Mouse (Mus musculus): ENCODE measurements around the gene Pik3c2a. TPM values are rescaled to one million over a fixed set of nuclear protein-coding genes. Genes with fewer than 3 reads are reported as not detected.

Gene Pik3c2a
- polyA plus RNA-seq, 1 experiment from 2014 or later: 21.5 TPM

GRCm38 (mm10) chr7:116458985-116459441, 15.8 kb upstream of the Pik3c2a start:
- no peak overlapping the region for H3K27ac ChIP-seq (replicated peaks; ENCODE audit: low read depth, low read length)
- no peak overlapping the region for H3K4me2 ChIP-seq (ENCODE audit: low read depth, low read length)
- DNase-seq (ENCODE audit: low spot score) (peak; percentile 36), ATAC-seq (ENCODE audit: low read depth) (0 out of 2 replicates have a peak, but pooled peaks have one; percentile 30)
- no peak overlapping the region for H3K4me3 ChIP-seq (ENCODE audit: low read depth, low read length)
- no peaks in the 10 kb centered on the region for H3K36me3 ChIP-seq (ENCODE audit: control insufficient read depth, insufficient read depth, low read length)
- H3K27me3 ChIP-seq (replicated peaks; ENCODE audit: control insufficient read depth, insufficient read depth, low read length): no peaks in the 10 kb centered on the region
- 27% methylated on average over 3 of the region's 3 CpGs for WGBS
- H3K9ac ChIP-seq (ENCODE audit: low read depth, low read length): no peak overlapping the region
- 0 out of 2 replicates have a peak, but pooled peaks cover 5% of the 10 kb centered on the region for H3K4me1 ChIP-seq (ENCODE audit: control insufficient read depth, insufficient read depth, low read length)
- no peaks in the 10 kb centered on the region for H3K9me3 ChIP-seq (ENCODE audit: control insufficient read depth, low read length)

DNA sequence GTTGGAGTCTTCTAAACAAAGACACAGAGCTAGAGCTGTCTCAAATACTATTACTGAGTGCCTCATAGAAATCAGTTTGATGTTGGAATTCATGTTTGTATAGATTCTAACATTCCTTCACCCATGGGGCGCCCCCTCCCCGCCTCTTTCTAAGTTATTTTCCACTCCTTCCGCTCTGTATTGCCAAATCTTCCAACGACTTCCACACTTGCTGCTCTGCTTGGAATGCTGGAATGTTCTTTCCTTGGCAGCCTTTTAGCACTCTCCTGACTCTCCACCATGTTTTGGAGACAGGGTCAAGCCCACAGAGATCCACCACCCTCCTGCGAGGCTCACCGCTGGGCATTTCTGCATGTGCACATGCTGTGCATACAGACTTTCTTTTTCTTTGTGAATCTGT, 14.1 kb upstream of the Pik3c2a start:
- H3K4me3 ChIP-seq (ENCODE audit: low read depth, low read length): no peak overlapping the region
- 0 out of 2 replicates have a peak, but pooled peaks cover 5% of the 10 kb centered on the region for H3K4me1 ChIP-seq (ENCODE audit: control insufficient read depth, insufficient read depth, low read length)
- DNase-seq (ENCODE audit: low spot score) (peak; percentile 34), ATAC-seq (ENCODE audit: low read depth) (no peak)
- WGBS: 66% methylated on average over 6 of the region's 6 CpGs
- H3K27me3 ChIP-seq (replicated peaks; ENCODE audit: control insufficient read depth, insufficient read depth, low read length): no peaks in the 10 kb centered on the region
- no peak overlapping the region for H3K9ac ChIP-seq (ENCODE audit: low read depth, low read length)
- no peak overlapping the region for H3K27ac ChIP-seq (replicated peaks; ENCODE audit: low read depth, low read length)
- H3K36me3 ChIP-seq (ENCODE audit: control insufficient read depth, insufficient read depth, low read length): no peaks in the 10 kb centered on the region
- H3K9me3 ChIP-seq (ENCODE audit: control insufficient read depth, low read length): no peaks in the 10 kb centered on the region
- no peak overlapping the region for H3K4me2 ChIP-seq (ENCODE audit: low read depth, low read length)

- Histone ChIP-seq H3K4me1 (ENCODE audit: control insufficient read depth, insufficient read depth, low read length) (0 out of 2 replicates have a peak, but pooled peaks cover 5% of the 10 kb centered on the region), H3K9me3 (ENCODE audit: control insufficient read depth, low read length) (no peaks in the 10 kb centered on the region), H3K4me3 (ENCODE audit: low read depth, low read length) (no peak overlapping the region), H3K4me2 (ENCODE audit: low read depth, low read length) (no peak overlapping the region), H3K27ac (replicated peaks; ENCODE audit: low read depth, low read length) (no peak overlapping the region), H3K9ac (ENCODE audit: low read depth, low read length) (no peak overlapping the region), H3K27me3 (replicated peaks; ENCODE audit: control insufficient read depth, insufficient read depth, low read length) (no peaks in the 10 kb centered on the region), H3K36me3 (ENCODE audit: control insufficient read depth, insufficient read depth, low read length) (no peaks in the 10 kb centered on the region)
- 66% methylated on average over 4 of the region's 4 CpGs for WGBS
- ATAC-seq (ENCODE audit: low read depth): no peak
- no peak for DNase-seq (ENCODE audit: low spot score)
Observed at GRCm38 (mm10) chr7:116456964-116457363, 13.7 kb upstream of the Pik3c2a start.

DNA sequence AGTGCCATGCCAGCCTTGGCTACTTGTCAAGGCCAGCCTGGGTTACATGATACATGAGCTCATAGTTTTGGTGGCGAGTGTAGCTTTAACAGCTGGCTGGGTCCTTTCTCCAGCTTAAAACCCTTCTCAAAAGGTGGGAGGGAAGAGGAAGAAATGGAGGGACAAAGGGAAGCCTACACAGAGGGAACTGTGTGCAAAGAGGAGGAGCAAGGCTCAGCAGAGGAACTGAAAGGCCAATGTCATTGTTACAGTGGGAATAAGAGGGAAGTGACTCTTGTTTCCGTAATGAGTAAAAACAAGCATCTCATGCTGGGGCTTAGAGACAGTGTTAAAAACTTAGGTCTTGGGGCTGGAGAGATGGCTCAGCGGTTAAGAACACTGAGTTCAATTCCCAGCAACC, 3.4 kb upstream of the Pik3c2a start:
- Histone ChIP-seq H3K4me2 (ENCODE audit: low read depth, low read length) (no peak overlapping the region), H3K27ac (replicated peaks; ENCODE audit: low read depth, low read length) (no peak overlapping the region), H3K27me3 (replicated peaks; ENCODE audit: control insufficient read depth, insufficient read depth, low read length) (no peaks in the 10 kb centered on the region), H3K4me1 (ENCODE audit: control insufficient read depth, insufficient read depth, low read length) (peaks cover 18% of the 10 kb centered on the region), H3K36me3 (ENCODE audit: control insufficient read depth, insufficient read depth, low read length) (no peaks in the 10 kb centered on the region), H3K9ac (ENCODE audit: low read depth, low read length) (no peak overlapping the region), H3K9me3 (ENCODE audit: control insufficient read depth, low read length) (no peaks in the 10 kb centered on the region), H3K4me3 (ENCODE audit: low read depth, low read length) (no peak overlapping the region)
- WGBS: 79% methylated on average over 3 of the region's 3 CpGs
- no peak for DNase-seq (ENCODE audit: low spot score)
- ATAC-seq (ENCODE audit: low read depth): no peak

GRCm38 (mm10) chr7:116444326-116444809, 1.1 kb upstream of the Pik3c2a start:
- Histone ChIP-seq H3K4me1 (ENCODE audit: control insufficient read depth, insufficient read depth, low read length) (peaks cover 18% of the 10 kb centered on the region), H3K9ac (ENCODE audit: low read depth, low read length) (peak overlapping the region; percentile 93), H3K27me3 (replicated peaks; ENCODE audit: control insufficient read depth, insufficient read depth, low read length) (no peaks in the 10 kb centered on the region), H3K4me3 (ENCODE audit: low read depth, low read length) (peak overlapping the region; percentile 98), H3K27ac (replicated peaks; ENCODE audit: low read depth, low read length) (peak overlapping the region; percentile 91), H3K36me3 (ENCODE audit: control insufficient read depth, insufficient read depth, low read length) (no peaks in the 10 kb centered on the region), H3K9me3 (ENCODE audit: control insufficient read depth, low read length) (no peaks in the 10 kb centered on the region), H3K4me2 (ENCODE audit: low read depth, low read length) (peak overlapping the region; percentile 95)
- DNase-seq (ENCODE audit: low spot score): peak; percentile 91
- peak; percentile 63 for ATAC-seq (ENCODE audit: low read depth)
- 0% methylated on average over 2 of the region's 2 CpGs for WGBS

- no peaks in the 10 kb centered on the region for H3K27me3 ChIP-seq (replicated peaks; ENCODE audit: control insufficient read depth, insufficient read depth, low read length)
- H3K36me3 ChIP-seq (ENCODE audit: control insufficient read depth, insufficient read depth, low read length): no peaks in the 10 kb centered on the region
- H3K27ac ChIP-seq (replicated peaks; ENCODE audit: low read depth, low read length): peak overlapping the region; percentile 91
- no peaks in the 10 kb centered on the region for H3K9me3 ChIP-seq (ENCODE audit: control insufficient read depth, low read length)
- peaks cover 18% of the 10 kb centered on the region for H3K4me1 ChIP-seq (ENCODE audit: control insufficient read depth, insufficient read depth, low read length)
- peak overlapping the region; percentile 98 for H3K4me3 ChIP-seq (ENCODE audit: low read depth, low read length)
- no peak for ATAC-seq (ENCODE audit: low read depth)
- WGBS: under 1% methylated on average over 38 of the region's 38 CpGs
- peak overlapping the region; percentile 95 for H3K4me2 ChIP-seq (ENCODE audit: low read depth, low read length)
- DNase-seq (ENCODE audit: low spot score): peak; percentile 78
- peak overlapping the region; percentile 93 for H3K9ac ChIP-seq (ENCODE audit: low read depth, low read length)
Observed at GRCm38 (mm10) chr7:116443697-116444325, 562 bp upstream of the Pik3c2a start.

DNA sequence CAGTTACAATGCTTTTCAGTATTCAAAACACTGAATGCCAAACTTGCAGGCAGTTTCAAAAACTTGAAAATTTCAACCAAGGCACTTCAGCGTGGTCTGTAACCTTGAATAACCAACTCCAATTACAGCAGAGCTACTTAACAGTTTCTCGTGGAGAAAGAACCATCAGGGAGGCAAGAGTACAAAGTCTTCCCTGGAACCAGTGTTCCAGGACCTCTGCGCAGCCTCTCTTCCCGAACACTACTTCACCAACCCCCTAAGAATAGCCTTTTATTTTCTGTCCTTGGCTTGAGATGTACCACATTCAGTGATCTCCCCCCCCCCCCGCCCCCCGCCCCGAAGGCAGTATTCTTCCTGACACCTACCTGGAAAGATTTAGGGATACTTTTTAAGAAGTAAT, 1.0 kb downstream of the Pik3c2a start:
- WGBS: 2% methylated on average over 7 of the region's 7 CpGs
- peak overlapping the region; percentile 98 for H3K4me3 ChIP-seq (ENCODE audit: low read depth, low read length)
- peak overlapping the region; percentile 95 for H3K4me2 ChIP-seq (ENCODE audit: low read depth, low read length)
- H3K4me1 ChIP-seq (ENCODE audit: control insufficient read depth, insufficient read depth, low read length): peaks cover 18% of the 10 kb centered on the region
- H3K36me3 ChIP-seq (ENCODE audit: control insufficient read depth, insufficient read depth, low read length): 0 out of 2 replicates have a peak, but pooled peaks cover 4% of the 10 kb centered on the region
- no peak for DNase-seq (ENCODE audit: low spot score)
- no peak for ATAC-seq (ENCODE audit: low read depth)
- H3K27ac ChIP-seq (replicated peaks; ENCODE audit: low read depth, low read length): no peak overlapping the region; the same call in 1 of the 2 replicates
- H3K27me3 ChIP-seq (replicated peaks; ENCODE audit: control insufficient read depth, insufficient read depth, low read length): no peaks in the 10 kb centered on the region
- peak overlapping the region; percentile 93 for H3K9ac ChIP-seq (ENCODE audit: low read depth, low read length)
- H3K9me3 ChIP-seq (ENCODE audit: control insufficient read depth, low read length): no peaks in the 10 kb centered on the region

DNA sequence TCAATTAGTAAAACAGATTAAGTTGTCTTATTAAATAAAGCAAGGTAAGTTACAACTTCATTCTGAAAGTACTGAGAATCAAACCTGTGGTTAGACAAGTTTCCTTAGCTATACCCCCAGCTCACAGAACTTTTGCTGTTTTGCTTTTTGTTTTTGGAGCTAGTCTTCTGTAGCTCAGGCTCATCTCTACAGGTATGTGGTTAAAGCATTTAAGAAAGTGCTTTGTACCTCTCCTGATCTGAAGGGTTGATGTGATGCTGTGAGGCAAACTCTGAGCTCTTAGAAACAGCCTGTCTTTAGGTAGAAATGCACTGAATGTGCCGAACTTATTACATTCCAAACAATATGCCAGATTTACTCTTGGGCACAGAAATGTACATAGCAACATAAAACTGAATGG, 1.9 kb downstream of the Pik3c2a start:
- Histone ChIP-seq H3K27ac (replicated peaks; ENCODE audit: low read depth, low read length) (no peak overlapping the region), H3K4me1 (ENCODE audit: control insufficient read depth, insufficient read depth, low read length) (peaks cover 18% of the 10 kb centered on the region), H3K27me3 (replicated peaks; ENCODE audit: control insufficient read depth, insufficient read depth, low read length) (no peaks in the 10 kb centered on the region), H3K36me3 (ENCODE audit: control insufficient read depth, insufficient read depth, low read length) (0 out of 2 replicates have a peak, but pooled peaks cover 4% of the 10 kb centered on the region), H3K4me2 (ENCODE audit: low read depth, low read length) (peak overlapping the region; percentile 95; the same call in 1 of the 2 replicates), H3K4me3 (ENCODE audit: low read depth, low read length) (no peak overlapping the region), H3K9ac (ENCODE audit: low read depth, low read length) (no peak overlapping the region; the same call in 1 of the 2 replicates), H3K9me3 (ENCODE audit: control insufficient read depth, low read length) (no peaks in the 10 kb centered on the region)
- DNase-seq (ENCODE audit: low spot score): no peak
- ATAC-seq (ENCODE audit: low read depth): no peak
- 70% methylated on average over 1 of the region's 1 CpGs for WGBS

- Histone ChIP-seq H3K4me3 (ENCODE audit: low read depth, low read length) (no peak overlapping the region), H3K27ac (replicated peaks; ENCODE audit: low read depth, low read length) (no peak overlapping the region), H3K4me2 (ENCODE audit: low read depth, low read length) (no peak overlapping the region), H3K9ac (ENCODE audit: low read depth, low read length) (no peak overlapping the region), H3K27me3 (replicated peaks; ENCODE audit: control insufficient read depth, insufficient read depth, low read length) (no peaks in the 10 kb centered on the region), H3K36me3 (ENCODE audit: control insufficient read depth, insufficient read depth, low read length) (no peaks in the 10 kb centered on the region), H3K4me1 (ENCODE audit: control insufficient read depth, insufficient read depth, low read length) (no peaks in the 10 kb centered on the region), H3K9me3 (ENCODE audit: control insufficient read depth, low read length) (no peaks in the 10 kb centered on the region)
- 83% methylated on average over 3 of the region's 3 CpGs for WGBS
- DNase-seq (ENCODE audit: low spot score): no peak
- ATAC-seq (ENCODE audit: low read depth): no peak
Observed at GRCm38 (mm10) chr7:116431661-116432060, 11.6 kb downstream of the Pik3c2a start.

All from embryonic facial prominence, embryonic 14.5 days (tissue).